Mouse (Mus musculus) layer of hippocampus, adult 11-12 months (tissue): Measurements from ENCODE around the gene Gmds.

ENCODE experiments used
- DNase-seq: peaks from one replicate; pipeline ENCODE4 v3.0.0; 2022; ENCODE audit warnings: low spot score

Gmds gene

GRCm38 (mm10) chr13:31955171-31955570 lies 383.4 kb downstream of the Gmds start:
- DNase-seq, result peak; percentile 7

GRCm38 (mm10) chr13:31944676-31945210 lies 393.8 kb downstream of the Gmds start:
- no peak for DNase-seq

GRCm38 (mm10) chr13:31943482-31944275 lies 394.9 kb downstream of the Gmds start:
- no peak for DNase-seq

DNA sequence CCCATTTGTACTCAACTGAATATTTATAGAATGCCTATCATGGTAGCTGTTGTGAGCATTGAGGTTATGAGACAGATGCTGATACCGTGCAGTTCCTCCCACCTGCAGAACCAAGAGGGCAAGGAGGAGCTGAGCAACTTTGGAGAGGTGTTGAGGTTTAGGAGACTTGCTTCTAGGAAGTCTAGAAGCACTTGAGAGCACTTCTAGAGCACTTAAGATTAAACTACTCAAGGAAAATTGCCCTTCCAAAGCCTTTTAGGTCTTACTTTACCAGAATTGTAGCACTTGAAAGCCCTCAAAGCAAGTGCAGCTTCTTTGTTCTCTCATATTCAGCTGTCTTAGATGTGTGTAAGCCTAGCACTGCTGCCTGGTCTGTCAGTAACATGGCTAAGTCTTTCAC lies 409.2 kb downstream of the Gmds start:
- DNase-seq, result no peak

DNA sequence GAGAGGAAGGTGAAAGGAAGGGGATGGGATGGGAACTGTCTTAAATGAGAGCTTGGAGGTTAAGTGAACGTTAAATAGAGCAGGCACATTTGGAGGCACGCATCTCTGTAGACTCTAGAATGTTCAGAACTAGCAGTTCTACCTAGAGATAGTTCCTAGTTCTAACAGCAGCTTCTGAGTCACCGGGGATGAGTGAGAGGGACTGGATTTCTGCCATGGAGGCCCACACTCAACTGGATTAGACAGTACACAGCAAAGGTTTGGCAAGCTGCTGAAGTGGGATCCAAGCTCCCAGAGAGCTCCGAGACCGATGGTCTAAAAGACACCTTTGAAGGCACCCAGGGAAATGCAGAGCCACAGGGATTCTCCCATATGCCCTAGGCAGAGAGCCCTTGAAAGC lies 411.9 kb downstream of the Gmds start:
- peak; percentile 44 for DNase-seq

DNA sequence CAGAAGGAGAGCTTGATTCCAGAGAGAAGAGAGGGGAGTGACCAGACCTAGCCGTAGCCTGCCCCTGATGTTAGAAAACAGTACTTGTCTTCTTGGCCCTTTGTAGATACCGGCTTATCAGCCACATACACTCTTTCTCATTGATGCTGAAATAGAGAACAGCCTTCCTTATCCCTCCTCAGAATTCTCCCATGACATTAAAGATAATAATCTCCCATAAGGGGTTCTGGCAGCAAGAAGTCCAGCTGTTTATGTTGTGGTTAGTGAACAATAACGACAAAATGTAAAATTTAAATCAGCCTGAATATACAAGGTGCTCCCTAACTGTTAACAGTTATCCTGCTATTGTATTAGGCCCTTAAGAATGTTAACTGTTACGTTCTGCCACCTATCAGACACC lies 414.0 kb downstream of the Gmds start:
- DNase-seq, result no peak

- DNase-seq, result no peak
These were observed 418.8 kb downstream of the Gmds start for GRCm38 (mm10) chr13:31919716-31920115.

DNA sequence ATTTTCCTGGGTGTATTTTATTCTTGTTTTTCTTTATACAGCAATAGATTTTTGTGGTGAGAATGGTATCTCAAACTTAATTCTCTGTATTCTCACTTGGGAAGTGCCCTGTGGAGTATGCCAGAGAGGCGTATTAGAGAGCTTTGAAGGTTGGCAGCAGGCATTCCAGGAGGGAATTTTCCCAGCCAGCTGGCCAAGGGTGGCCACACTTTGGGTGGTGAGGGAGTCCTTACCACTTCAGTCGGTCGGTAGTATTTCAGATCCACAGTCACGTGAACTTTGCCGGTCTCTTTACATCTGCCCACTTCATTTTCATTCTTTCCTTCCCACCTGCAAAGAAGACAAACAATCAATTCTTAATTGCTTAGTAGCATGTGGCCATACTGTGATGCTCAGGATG lies 421.2 kb downstream of the Gmds start:
- no peak for DNase-seq

DNA sequence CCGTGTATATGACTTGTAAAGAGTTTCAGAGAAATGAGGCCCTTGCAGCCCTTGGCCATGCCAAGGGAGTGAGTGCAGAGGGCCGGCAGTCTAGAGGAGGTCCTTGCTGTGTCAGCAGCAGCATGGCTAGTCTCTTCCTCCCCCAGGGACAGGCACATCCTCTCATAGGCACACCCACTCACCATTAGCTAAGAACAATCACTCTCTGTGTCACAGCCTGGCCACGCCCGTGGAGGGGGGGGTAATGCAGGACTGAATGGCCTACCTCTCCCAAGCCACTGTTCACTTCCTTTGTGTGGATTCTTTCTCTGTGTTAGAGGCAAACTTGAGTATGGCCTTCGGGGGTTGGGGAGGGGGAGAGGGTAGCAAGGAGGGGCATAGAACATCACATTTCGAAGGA lies 422.8 kb downstream of the Gmds start:
- DNase-seq, result no peak

DNA sequence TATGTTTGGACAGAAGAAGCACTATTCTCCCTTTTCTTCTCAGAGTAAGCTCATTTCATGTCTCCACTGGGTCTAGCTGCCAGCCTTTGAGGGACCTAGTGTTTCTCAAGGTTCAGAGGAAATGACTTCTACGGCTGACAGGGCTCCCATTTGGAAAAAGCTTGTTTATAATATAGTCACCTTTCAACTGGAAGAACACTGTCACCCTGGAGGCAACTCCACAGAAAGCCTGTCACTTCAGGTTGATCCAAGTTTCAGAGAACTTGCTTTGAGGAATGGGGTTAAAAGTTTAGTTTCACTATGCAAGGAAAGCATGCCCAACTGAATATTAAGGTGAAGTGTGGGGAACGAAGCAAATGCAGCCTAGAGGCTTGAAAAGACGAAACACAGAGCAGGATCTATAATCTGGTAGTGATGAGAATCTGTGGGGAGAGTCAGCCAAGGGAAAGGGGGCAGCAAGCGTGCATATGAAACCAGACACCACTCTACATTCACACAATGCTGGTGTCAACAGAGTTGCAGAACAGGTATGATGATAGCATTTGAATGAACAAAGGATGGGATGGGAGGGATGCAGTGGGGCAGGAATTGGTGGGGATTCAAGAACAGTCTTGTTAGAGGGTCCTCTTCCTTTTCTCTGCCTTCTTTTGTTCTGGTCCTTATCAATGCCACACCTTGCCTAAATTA lies 423.5 kb downstream of the Gmds start:
- DNase-seq, result no peak

DNA sequence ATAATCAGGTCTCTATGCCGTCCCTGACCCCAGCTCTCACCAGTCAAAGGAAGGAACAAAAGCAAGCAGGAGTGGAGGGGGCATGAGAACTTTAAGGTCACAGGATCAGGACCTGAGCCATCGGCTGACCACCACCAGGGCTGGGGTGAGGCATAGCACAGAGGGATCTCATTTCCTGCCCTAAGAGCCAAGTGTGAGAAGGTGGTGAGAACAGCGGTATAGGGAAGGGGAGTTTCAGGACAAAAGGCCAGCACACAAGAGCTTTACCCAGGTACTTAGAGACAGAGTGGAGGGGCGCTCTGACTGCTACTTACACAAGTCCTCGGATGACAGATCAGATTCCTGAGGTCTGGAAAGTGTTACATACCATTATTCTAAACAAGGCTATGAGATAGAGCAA lies 426.6 kb downstream of the Gmds start:
- DNase-seq, result no peak

- no peak for DNase-seq
These were observed 427.2 kb downstream of the Gmds start for GRCm38 (mm10) chr13:31911362-31911761.

DNA sequence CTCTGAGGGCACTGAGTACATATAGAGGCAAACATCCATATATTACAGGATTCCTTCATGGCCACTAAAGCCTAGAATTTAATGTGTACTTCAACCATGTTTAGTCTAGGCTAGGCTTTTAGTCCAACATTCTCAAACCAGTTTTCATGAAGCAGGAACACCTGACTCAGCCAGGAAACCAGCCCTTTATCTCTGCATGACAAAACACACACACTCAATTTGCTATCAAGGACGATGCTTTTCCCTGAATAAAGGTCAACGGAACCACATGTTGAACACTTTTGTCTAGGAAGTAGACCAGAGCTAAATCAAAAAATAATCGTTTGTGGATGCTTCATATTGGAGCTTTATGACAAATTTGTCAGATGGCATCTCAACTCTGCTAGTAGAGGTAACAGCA lies 429.5 kb downstream of the Gmds start:
- DNase-seq, result no peak

- DNase-seq, result no peak
These were observed 432.0 kb downstream of the Gmds start for GRCm38 (mm10) chr13:31906514-31906913.

DNA sequence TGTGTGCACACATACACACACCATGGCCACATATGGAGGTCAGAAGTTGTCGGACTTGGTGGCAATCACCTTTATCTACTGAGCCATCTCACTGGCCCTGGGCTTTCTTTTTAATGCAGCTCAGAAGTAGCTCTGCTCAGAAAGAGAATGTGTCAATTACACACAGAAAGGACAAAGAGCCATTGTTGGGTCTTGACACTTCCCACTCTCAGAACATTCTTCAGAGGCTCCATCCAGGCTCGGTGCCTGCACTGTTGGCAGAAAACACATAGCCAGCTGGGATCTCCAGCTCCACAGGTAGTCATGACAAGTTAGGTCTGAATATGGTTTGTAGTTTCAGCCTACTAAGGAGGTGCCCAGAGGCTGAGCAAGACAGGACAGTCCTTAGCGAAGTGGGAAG lies 438.3 kb downstream of the Gmds start:
- DNase-seq, result no peak

GRCm38 (mm10) chr13:31899392-31899791 lies 439.1 kb downstream of the Gmds start:
- DNase-seq, result no peak

DNA sequence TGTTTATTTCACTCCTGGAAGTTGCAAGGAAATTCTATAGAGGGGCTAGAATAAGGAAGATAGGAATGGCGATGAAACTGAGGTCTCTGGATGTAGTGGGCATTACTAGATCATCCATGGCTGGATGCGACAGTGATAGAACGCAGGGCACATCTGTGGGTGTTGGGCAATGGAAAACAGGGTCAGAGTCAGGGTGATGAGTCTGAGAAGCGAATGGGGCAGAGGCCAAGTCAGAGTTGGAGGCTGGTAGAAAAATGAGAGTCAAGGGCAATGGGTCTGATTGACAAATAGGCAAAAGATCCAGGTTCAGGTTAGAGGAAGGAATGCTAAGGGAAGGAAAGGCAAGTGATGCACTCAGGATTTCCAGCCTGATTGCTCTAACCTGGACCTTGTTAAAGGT lies 441.0 kb downstream of the Gmds start:
- no peak for DNase-seq

DNA sequence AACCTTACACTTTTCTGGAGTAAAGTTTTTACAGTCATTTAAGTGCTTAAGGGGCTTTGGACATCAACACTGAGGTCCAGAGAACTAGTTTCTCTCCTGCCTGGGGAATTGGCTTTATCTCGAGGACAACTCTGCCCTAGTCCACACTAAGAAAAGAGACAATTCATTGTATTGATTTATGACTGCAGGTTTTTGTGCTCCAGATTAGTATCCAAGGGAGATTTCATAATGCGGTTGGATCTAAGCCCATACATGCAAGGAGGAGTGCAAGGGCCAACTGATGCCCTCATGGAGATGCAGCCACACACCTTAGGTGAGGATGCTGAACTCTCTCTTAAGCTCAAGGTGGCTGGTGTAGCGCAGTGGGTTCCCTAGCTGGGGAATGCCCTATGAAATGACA lies 444.0 kb downstream of the Gmds start:
- no peak for DNase-seq

- DNase-seq, result no peak
These were observed 445.5 kb downstream of the Gmds start for GRCm38 (mm10) chr13:31892913-31893514.

- DNase-seq, result no peak
These were observed 450.0 kb downstream of the Gmds start for GRCm38 (mm10) chr13:31888500-31888899.

GRCm38 (mm10) chr13:31885769-31886168 lies 452.8 kb downstream of the Gmds start:
- DNase-seq, result no peak

DNA sequence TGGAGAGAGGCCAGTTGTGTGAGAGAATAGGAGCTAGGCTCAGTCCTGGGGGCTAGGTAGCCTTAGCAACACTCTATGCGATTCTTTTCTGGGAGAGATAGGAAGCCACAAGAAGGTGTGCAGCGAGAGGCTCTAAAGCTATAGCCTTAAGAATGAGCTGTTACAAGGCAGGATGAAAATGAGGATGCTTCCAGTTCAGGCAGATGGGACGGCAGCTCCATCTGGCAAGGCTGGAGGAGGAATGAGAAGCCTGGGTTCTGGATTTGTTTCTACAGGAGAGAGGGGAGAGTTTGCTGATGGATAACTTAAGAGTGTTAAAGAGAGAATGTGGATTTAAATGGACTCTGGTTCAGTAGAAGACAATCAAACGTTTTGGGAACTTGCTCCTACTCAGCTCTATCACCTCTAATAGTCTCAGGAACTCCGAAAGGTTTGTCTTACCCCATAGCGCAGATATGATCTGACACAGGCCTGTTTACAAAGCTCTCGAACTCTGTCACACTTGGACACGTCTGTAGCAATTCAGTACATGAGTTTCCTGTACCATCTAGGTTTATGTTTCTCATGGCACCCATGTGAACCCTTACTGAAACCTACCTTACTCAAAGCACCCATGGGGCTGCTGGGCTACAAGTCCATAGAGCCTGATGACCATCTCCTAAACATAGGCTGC lies 459.6 kb downstream of the Gmds start:
- DNase-seq, result peak; percentile 32
